Mouse (Mus musculus) cerebral cortex, adult 2 months (tissue): Measurements from ENCODE around the gene March8.

ENCODE experiments used
- WGBS: fragments of 180-500 bp; shearing (Covaris S2); methylation state at CpG from one replicate; pipeline ENCODE4 v1.1.7; 2018; 5-methylcytosine and 5-hydroxymethylcytosine counted together

Gene March8

DNA sequence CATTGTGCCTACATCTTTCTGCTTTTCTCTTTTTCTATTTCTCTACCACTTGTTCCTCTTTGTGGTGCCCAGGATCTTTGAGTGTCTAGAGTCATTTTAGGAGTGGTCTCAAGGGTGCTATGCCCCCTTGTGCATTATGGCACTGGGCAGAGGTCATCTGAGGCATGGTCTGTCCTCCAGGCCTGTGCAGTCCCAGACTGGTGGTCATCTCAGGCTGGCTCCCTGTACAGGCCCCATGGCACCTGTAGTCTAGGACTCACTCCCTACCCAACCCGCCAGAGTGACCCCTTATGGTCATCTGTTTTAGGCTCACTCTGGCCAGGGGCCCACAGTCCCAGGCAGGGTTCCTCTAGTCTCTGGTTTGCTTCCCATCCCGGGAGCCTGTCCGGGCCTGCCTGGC lies 33.7 kb downstream of the March8 start:
- WGBS: 87% methylated on average over 3 of the region's 3 CpGs

DNA sequence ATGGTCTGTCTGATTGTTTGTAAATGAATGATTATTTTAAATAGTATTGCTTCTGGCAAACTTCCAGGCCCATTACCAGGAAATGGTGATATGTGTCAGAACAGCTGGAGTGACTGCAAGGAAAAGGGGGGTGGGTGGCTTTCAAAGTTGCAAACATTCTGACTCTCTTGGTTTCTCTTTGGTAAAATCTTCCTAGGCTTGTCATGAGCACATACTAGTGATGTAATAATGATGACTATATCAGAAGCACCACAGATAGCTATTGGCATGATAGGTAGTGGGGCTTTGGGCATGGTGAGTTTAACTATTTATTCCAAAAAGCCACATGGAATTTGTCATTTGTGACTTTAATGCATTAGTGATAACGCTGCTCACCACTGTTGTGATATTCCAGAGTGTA lies 36.3 kb downstream of the March8 start:
- 94% methylated on average over 1 of the region's 1 CpGs for WGBS

DNA sequence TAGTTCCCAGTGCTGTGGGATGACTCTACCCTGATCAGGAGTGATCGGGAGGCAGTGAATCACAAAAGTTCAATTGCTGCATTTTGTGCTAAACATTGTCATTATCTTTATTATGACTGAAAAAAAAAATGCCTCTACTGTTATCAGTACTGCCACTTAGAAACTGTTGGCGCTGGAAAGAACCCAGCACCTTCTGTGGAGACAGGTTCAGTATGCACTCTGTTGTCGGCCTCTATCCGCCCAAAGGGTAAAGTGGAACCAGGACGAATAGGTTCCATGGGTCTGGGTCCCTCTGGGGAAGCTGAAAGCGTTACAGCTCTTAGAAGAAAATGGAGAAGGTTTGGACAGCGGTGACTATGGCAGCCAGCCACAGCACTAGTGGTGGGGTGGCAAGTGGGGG lies 41.1 kb downstream of the March8 start:
- WGBS: 90% methylated on average over 7 of the region's 7 CpGs

DNA sequence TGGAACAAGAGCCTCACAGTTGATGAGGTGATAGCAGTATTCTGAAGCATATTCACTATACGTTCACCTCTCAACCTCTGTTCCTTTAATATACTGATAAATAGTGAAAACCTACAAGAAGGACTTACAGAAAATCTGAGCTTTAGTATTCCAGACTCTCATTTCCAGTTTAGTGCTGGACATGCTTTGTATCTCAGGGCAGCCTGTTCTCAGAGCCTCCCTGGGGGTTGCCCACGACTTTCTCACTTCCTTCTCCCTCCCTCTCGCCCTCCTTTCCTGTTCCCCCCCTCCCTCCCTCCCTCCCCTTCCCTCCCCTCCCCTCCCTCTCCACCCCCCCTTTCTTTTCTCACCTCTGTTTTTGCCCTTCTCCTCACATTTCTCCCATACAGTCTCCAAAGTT lies 42.3 kb downstream of the March8 start:
- WGBS: 64% methylated on average over 3 of the region's 3 CpGs

DNA sequence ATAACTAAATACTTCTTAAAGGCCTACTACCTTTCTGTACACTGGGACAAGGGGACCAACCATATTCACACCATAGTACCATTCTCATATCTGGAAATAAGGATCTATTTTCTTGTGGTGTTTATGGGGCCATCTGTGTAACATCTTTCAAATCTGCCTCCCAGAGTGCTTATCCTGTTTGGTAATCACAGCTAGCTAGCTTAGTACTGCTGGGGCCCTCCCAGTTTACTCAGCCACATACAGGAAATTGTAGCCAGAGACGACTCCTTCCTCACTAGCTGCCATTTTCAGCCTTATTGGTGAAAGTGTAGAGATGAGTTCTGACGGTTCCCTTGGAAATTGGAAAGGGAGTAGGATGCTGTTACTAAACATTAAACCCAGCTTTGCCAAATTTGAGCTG lies 43.8 kb downstream of the March8 start:
- 30% methylated on average over 2 of the region's 2 CpGs for WGBS

DNA sequence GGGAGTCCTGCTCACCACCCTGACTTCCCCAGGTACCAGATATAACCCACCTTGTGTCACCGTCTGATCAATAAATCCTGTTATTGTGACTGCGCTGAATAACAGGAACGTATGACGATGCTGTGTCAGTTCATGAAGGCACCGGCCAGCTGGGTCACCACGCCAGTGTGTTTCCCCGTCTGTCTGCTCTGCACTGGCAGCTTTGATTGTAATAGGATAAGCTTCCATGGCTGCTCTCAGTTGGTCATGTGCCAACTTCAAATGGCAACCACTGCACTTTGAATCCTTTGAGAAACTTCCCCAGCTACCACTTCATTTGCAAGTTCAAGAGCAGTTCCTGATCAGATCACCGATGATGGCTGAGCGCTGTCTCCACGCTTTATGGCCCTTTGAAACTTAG lies 45.8 kb downstream of the March8 start:
- WGBS: 78% methylated on average over 10 of the region's 10 CpGs

DNA sequence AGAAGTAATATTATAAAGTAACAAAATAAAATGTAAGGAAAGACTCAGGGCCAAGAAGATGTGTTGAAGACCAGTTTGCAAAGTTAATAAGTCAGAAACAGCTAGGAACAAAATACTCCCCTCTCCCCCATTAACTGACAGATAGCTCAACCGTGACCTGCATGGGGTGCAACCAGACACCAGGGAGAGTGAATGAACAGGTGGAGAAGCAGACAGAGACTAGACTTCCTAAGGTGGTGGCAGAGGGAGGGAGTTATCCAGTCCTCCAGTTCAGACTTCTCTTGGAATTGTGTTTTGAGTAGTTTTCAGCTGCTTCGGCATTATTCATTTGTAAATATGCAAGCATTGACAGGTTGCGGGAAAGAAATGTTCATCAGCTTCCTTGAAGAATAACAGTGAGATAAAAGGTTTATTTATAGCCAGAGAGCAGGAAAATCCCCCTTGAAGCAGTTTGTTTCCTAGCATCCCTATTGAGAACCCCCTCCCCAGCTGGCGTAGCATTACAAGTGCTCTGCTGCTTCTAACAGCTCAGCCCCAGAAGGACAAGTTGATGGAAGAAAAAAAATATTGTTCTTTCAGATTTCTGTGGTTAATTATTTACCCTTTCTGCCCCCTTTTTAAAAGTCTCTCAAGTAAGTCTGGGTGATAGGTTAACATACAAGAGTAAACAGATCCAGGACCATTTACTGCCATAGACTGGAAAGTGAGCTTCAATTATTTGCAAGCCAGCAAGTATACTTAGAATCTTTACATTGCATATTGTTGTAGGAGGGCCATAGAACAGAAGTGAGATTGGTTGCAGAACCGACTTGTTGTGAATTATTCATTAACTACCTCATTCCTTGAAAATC lies 47.6 kb downstream of the March8 start:
- WGBS: 50% methylated on average over 5 of the region's 5 CpGs

DNA sequence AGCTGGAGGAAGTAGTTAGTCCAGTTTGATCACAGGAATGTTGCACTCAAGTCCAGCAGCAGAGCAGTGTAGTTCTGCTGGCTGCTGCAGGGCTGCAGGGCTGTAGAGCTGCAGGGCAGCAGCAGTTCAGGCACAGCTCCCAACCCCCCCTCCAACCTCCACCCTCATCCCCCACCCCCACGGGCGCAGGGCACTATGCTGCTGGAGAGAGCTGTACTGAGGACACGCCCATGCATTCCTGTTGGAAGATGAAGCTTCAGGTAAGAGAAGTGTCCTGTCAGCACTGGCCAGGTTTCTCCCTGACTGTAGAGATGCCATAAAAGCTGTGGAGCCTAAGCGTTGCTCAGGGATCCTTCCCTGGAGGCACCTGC lies 48.2 kb downstream of the March8 start:
- 52% methylated on average over 4 of the region's 4 CpGs for WGBS

DNA sequence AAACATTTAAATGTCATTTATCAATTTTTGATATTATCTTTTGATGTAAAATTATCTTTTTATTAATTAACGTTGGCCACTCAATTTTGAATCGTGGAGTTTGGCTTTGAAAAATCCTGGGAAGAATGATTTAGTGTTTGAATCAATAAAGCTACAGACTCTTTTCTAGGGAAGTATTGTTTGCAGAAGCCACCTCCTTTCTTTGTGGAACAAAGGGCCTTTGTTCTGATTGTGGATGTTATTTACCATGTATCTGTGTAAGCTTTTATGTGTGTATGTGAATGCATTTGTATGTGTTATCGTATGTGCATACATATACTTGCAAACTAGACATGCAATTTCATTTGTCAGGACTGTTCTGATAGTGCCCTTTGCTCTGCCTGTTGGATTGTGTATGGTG lies 48.7 kb downstream of the March8 start:
- 58% methylated on average over 3 of the region's 3 CpGs for WGBS

DNA sequence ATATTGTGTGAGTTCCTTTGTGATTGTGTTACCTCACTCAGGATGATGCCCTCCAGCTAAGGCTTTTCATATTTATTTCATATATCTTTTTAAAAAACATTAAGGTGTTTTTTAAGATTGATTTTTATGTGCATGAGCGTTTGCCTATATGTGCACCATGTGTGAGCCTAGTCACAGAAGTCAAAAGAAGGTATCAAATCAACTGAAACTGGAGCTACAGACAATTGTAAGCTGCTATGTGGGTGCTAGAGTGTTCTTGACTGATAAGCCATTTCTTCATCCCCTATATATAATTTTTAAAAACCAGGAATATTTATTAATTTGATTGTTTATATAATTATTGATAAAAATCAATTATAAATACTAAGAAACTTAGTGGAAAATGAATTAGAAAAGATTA lies 50.2 kb downstream of the March8 start:
- WGBS: 100% methylated on average over 1 of the region's 1 CpGs

DNA sequence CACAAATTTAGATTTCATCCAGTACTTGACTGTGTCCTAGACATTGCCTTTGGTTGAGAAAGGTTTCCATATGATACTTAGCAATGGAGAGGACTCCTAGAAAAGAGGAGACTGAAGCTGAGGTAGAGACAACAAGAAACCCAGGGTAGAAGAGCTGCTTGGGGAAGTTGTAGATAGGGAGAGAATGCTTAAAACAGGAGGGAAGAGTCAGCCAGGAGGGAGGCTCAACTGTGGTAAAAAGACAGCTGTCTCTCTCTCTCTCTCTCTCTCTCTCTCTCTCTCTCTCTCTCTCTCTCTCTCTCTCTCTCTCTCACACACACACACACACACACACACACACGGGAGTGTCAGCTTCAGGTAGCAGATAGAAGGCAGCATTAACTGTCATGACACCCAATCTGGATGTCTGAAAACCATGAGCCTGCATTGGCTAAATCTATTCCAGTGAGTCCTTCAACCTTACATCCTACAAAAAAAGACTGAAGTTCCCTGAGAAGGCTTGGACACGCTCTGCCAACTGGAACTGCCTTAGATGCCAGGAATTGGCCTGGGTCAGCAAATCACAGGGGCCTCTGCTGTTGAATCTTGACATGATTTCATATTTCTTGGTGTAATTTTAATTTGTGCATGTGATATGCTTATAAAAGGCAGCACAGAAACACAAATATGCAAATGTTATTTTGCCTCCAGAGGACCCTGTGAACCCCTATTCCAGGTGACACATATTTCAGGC lies 57.3 kb downstream of the March8 start:
- WGBS: 89% methylated on average over 2 of the region's 2 CpGs

DNA sequence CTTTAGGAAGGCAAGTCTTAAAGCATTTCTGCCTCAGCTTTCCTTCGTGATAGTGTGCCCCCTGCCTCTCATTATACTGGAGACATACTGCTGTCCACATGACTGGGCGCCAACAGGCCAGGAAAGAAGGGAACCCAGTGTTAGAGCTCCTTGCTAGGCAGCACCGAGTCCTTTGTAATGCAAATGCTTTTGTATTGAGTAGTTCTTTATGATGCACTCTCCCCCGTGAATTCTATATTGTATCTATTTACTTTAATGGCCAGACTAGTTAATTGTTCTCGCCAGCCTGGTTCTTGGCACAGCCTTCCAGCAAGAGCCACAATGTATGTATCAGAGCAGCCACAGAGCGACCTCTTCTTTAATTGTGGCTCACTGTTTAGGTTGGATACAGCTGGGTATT lies 59.8 kb downstream of the March8 start:
- 53% methylated on average over 6 of the region's 6 CpGs for WGBS

DNA sequence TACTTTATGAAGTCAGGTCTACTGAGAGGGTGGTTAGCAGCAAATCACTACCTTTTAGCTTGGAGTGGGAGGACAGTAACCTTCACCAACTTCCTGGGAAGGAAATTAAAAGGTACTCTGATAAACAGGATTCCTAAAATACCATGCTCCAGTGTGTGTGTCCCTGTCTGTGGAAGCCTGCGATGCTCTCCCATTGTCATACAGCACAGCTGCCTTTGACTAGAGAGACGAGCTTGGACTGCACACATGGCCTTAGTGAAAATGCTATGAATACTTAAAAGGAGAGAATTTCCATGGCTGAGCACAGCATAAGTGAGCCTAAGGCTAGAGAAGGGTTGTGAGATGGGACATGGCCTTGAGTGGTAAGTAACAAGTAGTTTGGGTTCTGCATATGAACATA lies 60.3 kb downstream of the March8 start:
- WGBS: 40% methylated on average over 2 of the region's 2 CpGs

DNA sequence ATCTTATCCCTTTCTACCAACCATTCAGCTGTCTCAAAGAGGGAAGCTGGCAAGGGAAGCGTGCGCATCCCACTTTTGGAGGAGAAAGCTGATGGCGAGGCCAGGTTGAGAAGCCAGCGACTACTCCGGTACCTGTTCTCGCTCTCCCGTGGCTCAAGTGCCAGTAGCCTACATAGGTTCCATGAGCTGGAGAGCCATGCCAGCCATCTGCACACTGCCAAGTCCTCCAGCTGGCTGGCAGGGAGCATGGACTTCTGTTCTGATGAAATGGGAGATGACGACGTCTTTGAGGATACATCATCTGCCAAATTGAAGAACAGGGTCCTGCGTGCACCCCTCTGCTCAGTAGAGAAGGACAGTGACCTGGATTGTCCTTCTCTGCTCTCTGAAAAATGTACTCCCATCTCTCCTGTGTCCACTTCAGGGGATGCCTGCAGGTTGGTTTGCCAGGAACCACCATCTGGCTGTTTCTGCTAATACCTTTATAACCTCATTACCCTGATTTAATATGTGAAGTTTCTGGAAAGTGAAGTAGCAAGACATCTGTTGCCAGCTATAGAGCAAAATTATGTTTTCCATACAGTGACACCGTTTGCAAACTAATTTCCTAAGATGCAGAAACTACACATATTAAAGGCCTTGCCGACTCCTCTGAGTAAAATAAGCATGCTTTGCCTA lies 64.1 kb downstream of the March8 start:
- WGBS: 68% methylated on average over 12 of the region's 12 CpGs

DNA sequence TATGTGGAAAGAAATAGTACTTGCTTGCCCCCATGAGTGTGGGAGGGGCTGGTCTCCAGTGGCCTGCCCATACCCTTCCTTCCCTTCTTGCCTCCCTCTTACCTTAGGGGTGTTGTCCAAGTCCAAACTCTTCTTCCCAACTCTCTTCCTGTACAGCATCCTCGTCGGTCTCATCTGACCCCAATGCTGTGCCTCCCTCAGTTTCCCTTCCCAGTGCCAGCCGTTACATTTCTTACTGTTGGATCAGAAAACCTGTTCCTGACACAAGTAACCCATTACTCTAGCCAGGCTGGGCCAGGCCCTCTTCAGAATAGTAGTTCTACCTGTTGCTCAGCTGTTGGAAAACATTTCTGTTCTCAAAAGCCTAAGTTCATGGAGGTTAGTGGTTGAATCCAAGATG lies 64.6 kb downstream of the March8 start:
- 94% methylated on average over 3 of the region's 3 CpGs for WGBS

DNA sequence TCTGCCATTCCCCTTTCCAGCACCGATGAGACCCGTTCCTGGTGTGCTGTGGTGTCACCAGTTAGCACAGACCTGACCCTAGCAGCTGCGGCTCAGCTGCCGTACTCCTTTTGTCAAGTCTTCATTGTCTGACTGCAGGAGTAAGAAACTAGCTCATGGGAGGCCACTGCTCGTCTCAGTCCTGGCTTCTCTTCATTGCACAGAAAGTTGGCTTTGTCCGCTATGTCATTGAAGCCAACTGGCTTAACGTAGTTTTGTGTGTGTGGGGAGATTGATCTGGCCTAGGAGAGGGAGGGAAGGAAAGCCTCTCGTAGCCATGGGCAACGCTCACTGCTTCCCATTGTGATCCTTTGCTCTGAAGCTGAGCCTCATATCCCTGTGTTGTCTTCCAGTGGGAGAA lies 67.4 kb downstream of the March8 start:
- WGBS: 65% methylated on average over 9 of the region's 9 CpGs

DNA sequence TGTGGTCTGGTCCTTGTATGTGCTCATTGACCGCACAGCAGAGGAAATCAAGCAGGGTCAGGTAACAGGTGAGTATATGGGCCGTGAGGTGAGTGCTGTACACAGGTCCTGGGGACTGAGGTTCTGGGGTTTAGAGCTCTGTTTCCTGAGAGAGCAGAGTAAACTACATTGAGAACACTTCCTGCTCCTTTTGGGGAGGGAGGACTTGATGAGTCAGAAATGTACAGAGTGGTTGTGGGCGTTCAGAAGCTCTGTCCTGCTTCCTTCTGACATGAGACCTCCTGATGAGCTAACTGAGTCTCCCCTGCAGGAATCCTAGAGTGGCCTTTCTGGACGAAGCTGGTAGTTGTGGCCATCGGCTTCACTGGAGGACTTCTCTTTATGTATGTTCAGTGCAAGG lies 67.9 kb downstream of the March8 start:
- WGBS: 72% methylated on average over 5 of the region's 5 CpGs

DNA sequence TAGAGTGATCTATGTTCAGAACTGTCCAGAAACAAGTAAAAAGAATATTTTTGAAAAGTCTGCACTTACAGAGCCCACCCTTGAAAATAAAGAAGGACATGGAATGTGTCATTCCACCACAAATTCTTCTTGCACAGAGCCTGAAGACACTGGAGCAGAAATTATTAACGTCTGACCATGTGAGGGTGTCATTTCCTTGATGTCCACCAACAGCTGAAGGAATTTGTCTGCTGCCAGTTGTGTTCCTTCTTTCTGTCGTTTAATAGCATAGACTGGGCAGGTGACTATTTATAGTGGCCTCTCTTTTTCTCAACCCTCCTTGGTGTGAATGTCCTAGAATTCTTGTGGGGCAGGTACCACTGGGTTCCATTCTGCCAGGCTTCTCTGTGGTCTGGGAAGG lies 68.3 kb downstream of the March8 start:
- WGBS: 59% methylated on average over 2 of the region's 2 CpGs

DNA sequence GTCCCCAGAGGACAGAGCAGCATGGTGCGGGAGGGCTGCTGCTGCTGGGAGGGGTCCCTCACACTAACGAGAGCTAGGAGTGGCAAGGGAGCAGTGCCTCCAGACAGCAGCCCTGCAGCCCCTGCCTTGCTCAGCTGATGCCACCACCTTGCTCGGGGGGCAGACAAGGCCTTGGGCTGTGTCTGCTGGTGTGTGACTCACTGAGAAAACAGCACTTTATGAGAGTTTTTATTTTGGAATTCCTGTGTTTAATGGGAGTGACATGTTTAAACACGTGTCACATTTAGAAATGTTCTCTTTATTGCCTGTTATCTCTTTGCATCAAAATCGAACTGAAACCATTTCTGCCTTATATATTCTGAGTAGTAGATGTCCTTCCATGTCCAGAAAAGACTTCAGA lies 68.9 kb downstream of the March8 start:
- WGBS: 72% methylated on average over 5 of the region's 5 CpGs

DNA sequence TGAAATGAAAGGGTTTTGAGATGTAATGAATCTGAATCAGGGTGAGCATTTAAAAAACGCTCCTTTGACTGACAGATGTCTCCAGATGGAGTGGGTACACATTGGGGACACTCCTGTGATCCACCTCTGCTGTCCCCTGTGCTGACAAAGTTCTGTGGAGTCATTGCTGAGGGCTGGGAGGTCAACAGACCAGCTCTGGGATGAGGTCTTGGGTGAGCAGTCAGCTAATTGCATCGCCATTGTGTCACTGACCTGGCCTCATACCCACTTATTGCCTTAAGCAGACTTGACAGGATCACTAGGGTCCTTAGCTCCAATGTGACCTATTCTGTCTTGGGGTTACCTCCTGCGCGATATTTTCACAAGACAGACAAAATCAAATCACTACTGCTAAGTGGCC lies 69.4 kb downstream of the March8 start:
- 95% methylated on average over 4 of the region's 4 CpGs for WGBS

DNA sequence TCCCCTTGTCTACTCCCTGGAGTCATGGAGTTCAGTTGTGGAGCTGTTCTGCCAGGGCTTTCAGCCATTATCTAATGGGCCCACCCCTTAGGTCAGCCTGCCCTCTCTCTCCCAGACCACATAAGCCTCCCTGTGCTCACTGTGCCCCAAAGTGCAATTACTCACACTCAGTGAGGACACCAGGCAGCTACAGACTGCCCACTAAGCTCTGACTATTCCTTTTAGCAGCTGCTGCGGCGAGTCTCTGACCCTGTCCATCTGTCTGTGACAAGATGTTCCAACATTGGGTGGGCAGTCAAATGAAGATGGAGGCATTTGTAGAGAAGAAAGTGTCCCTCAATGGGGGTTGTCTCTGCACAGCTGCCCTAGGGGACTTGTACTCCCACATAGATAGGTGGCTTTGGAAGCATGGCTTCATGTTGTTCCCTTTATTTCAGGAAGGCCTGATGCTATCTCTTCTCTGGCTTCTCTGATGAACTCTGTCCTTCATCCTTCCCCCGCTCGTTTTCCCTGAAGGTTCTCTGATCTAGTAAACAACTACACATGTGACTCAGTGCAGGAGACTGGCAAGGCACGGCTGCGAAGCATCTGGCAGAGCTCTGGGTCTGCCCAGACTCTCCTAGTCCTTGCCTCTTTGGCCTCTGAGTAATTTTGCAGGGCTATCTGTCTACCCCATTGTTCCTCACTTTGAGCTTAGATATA lies 70.3 kb downstream of the March8 start:
- WGBS: 77% methylated on average over 6 of the region's 6 CpGs

DNA sequence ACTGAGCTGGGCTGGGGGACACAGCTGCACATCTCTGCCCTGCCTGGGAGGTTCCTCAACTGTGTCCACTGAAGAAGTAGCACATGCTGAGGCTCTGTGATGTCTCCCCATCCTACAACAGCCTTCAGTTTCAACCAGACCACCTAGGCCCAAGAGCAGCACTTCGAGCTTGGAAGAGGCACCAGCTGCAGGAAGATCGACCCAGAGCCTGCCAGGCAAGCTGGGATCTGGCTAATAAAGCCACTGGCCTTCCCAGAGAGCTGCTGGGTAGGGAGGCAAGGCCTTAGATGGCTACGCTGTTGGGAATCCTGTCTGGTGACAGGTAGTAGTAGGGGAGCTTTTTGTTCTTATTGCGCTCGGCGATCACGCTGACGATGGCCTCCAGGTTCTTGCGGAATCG lies 72.6 kb downstream of the March8 start:
- 97% methylated on average over 10 of the region's 10 CpGs for WGBS
